ENCODE assay signal across 8 mouse cellular contexts in genomic region chr13:103772917-103773316, GRCm38 (mm10). TPM values are rescaled to one million over a fixed set of nuclear protein-coding genes. Genes with fewer than 3 reads are reported as not detected.
DNase-seq lines count a peak whose midpoint lies in the region; ATAC-seq and TF ChIP-seq lines count a peak whose summit lies in the region.

No protein-coding gene starts in this region.

- H3K4me1 ChIP-seq in heart, embryonic 13.5 days: peaks cover 28% of the 10 kb centered on the region
- peaks cover 2% of the 10 kb centered on the region; the same call in 1 of the 2 replicates for H3K4me1 ChIP-seq in embryonic fibroblast, embryonic 13.5 days (ENCODE audit: control insufficient read depth, insufficient read depth, low read length)
- H3K4me1 ChIP-seq in stomach, embryonic 14.5 days (ENCODE audit: control insufficient read depth, insufficient read depth, low read length): peaks cover 10% of the 10 kb centered on the region

- peak overlapping the region; percentile 80 for H3K4me3 ChIP-seq in heart, embryonic 13.5 days
- H3K4me3 ChIP-seq in embryonic fibroblast, embryonic 13.5 days (ENCODE audit: insufficient read depth, low read length): peak overlapping the region; percentile 97
- H3K4me3 ChIP-seq in stomach, embryonic 14.5 days (ENCODE audit: low read depth, low read length): peak overlapping the region; percentile 63

- no peaks in the 10 kb centered on the region; the same call in 1 of the 2 replicates for H3K27me3 ChIP-seq in heart, embryonic 13.5 days (replicated peaks)
- no peaks in the 10 kb centered on the region for H3K27me3 ChIP-seq in stomach, embryonic 14.5 days (ENCODE audit: control insufficient read depth, insufficient read depth, low read length)

- no peak for DNase-seq in heart, postnatal 36 days
- peak; percentile 55 for DNase-seq in MEL-GATA-1-ER (ENCODE audit: extremely low read depth, low read depth)
- DNase-seq in kidney, postnatal 4 days: peak; percentile 9 to 20
- no peak for DNase-seq in ovary, postnatal 10 days (ENCODE audit: low spot score)
- DNase-seq in adrenal gland, adult 8-10 months: no peak

- TF ChIP-seq CTCF in embryonic fibroblast, embryonic 13.5 days (IDR thresholded peaks at IDR 0.05; ENCODE audit: borderline replicate concordance, insufficient read depth, low read length): no peak

- no peak for ATAC-seq in heart, embryonic 13.5 days (ENCODE audit: extremely low read depth, insufficient number of reproducible peaks, low FRiP score, low TSS enrichment)
- no peak for ATAC-seq in stomach, embryonic 14.5 days (ENCODE audit: insufficient number of reproducible peaks, insufficient read depth, low FRiP score, low read depth)

- peaks cover 5% of the 10 kb centered on the region for H3K36me3 ChIP-seq in heart, embryonic 13.5 days
- peaks cover 4% of the 10 kb centered on the region for H3K36me3 ChIP-seq in stomach, embryonic 14.5 days (ENCODE audit: control insufficient read depth, insufficient read depth, low read length)

- H3K27ac ChIP-seq in heart, embryonic 13.5 days (replicated peaks): no peak overlapping the region
- H3K27ac ChIP-seq in embryonic fibroblast, embryonic 13.5 days (ENCODE audit: insufficient read depth, low read length): no peak overlapping the region
- no peak overlapping the region for H3K27ac ChIP-seq in stomach, embryonic 14.5 days (ENCODE audit: low read length)

- 30% methylated on average over 5 of the region's 5 CpGs for WGBS in heart, embryonic 13.5 days
- WGBS in stomach, embryonic 14.5 days: 32% methylated on average over 5 of the region's 5 CpGs

- intact Hi-C loops in heart, postnatal 36 days (cut with DNase I): no loop called here

- H3K4me2 ChIP-seq in heart, embryonic 13.5 days: peak overlapping the region; percentile 77
- H3K4me2 ChIP-seq in stomach, embryonic 14.5 days (replicated peaks; ENCODE audit: low read depth, low read length): peak overlapping the region; percentile 49

- TF ChIP-seq POLR2A in embryonic fibroblast, embryonic 13.5 days (IDR thresholded peaks at IDR 0.05; ENCODE audit: low read depth, low read length): no peak

- peak overlapping the region; percentile 93 for H3K9ac ChIP-seq in heart, embryonic 13.5 days
- 0 out of 2 replicates have a peak overlapping the region, but pooled peaks have one; percentile 4 for H3K9ac ChIP-seq in stomach, embryonic 14.5 days (replicated peaks; ENCODE audit: low read depth, low read length)

- no peaks in the 10 kb centered on the region for H3K9me3 ChIP-seq in heart, embryonic 13.5 days
- no peaks in the 10 kb centered on the region for H3K9me3 ChIP-seq in stomach, embryonic 14.5 days (ENCODE audit: control insufficient read depth, low read depth, low read length)

RNA-seq across cellular contexts. Expression of gene Srek1, which starts 1.5 kb away (rescaled TPM):
- polyA plus RNA-seq in heart, embryonic 13.5 days (2015; fragmentation: Nextera tagmentation; extraction: Ambion mirVana): 47.7 and 49.3 TPM in 2 replicates
- 10 to 100 TPM; 20.3 to 21.0 TPM for total RNA-seq in heart, postnatal 36 days (2021)
- 126 and 128 TPM in 2 replicates for polyA plus RNA-seq in embryonic fibroblast, embryonic 13.5 days (2011; ENCODE audit: insufficient read length, low read depth, missing spikeins)
- 124 and 133 TPM in 2 replicates for polyA plus RNA-seq in stomach, embryonic 14.5 days (2014; fragmentation: Nextera tagmentation; extraction: Ambion mirVana)
- total RNA-seq in adrenal gland, adult 8-10 months (2022): 100 to 1,000 TPM in 1 of 4 experiments, 10 to 100 TPM in 3; 49.2 to 112 (median 77.1) TPM

Comparison
In these comparisons a context has a peak if more than half of its experiments do, and no peak if none do; other contexts are left out.
1. DNase-seq: peak in MEL-GATA-1-ER (single experiment) and kidney, postnatal 4 days (2 of 2); none in heart, postnatal 36 days (0 of 2), ovary, postnatal 10 days (single experiment) and adrenal gland, adult 8-10 months (single experiment).
2. Peak in every context shown above with its lines, with median percentiles within 50 percentile points of each other: H3K4me3 ChIP-seq.